Mouse (Mus musculus): ENCODE data around the gene Dirc2. TPM values are rescaled to one million over a fixed set of nuclear protein-coding genes. Genes with fewer than 3 reads are reported as not detected.

The Dirc2 gene
- 10 to 100 TPM; 49.9 to 61.9 TPM for total RNA-seq (2021)
- polyA plus RNA-seq (2012; rRNA removed) = 43.2 and 67.5 TPM in 2 replicates
- long read RNA-seq, full-length matches to known transcripts = 76 of 91 reads
- long read RNA-seq, partial matches to known transcripts = 11 of 91 reads
- long read RNA-seq, other reads (novel, unspliced or antisense) = 4 of 91 reads

DNA sequence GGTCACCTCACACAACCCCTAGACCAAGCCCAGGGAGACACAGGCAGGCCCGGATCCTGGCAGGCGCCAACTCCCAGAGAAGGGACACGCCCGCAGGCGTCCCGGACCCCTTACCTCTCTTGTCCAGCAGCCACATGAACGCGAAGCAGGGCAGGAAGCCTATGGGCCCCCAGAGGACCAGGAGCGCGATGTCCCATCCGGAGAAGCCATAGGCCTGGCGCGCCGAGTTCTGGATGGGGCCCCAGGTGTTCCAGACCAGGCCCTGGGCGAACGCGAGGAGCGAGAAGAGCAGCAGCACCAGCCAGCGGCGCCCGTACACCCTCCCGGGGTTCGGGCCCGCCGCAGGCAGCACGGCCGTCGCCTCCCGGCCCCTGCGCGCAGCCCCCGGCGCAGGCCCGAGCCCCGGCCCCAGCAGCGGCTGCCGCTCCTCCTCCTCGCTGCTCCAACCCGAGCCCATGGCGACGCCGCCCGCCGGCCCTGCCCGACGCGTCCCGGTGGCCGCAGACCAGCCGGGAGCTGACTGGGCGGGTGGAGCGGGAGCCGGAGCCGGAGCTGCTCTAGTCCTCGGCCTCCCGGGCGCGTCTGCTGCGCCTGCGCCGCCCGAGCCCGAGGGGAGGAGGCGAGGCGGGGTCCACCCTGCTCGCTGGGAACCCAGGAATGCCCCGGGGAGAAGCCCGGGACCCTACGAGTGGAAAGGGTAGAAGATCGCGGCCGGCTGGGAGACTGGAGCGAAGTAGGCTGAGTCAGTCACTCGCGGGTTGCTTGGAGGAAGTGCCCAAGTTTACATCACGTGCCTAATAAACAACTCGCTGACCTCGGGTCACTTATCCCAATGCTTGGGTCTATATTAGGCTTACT is at the start of gene Dirc2:
Gene Dirc2, minus strand, starts transcription at position 572 of the 858 bp plus-strand sequence.
- TF ChIP-seq EP300 (IDR thresholded peaks at IDR 0.05; ENCODE audit: insufficient read depth, low read depth, low read length) = no peak
- TF ChIP-seq CTCF (IDR thresholded peaks at IDR 0.05) = no peak
- peak; percentile 74 for TF ChIP-seq POLR2A (IDR thresholded peaks at IDR 0.05; ENCODE audit: insufficient read depth, low read depth, low read length)
- peak within 1 kb of the TSS; percentile 96 for H3K4me3 ChIP-seq
- H3K36me3 ChIP-seq (ENCODE audit: control insufficient read depth, insufficient read depth, low read length) = peaks cover 10% of the 10 kb centered on the region
- peak within 1 kb of the TSS; percentile 88 for H3K27ac ChIP-seq
- H3K9ac ChIP-seq (ENCODE audit: low read depth, low read length) = peak within 1 kb of the TSS; percentile 98
- intact Hi-C loops (cut with DNase I) = loop anchor here (2.0 to 10.0 kb wide), 2 partner anchors 34 to 176 kb away; no protein-coding TSS in a partner anchor
- under 1% methylated on average over 75 of the region's 78 CpGs for WGBS
- H3K4me1 ChIP-seq (ENCODE audit: control insufficient read depth, insufficient read depth, low read length) = peaks cover 4% of the 10 kb centered on the region
- H3K27me3 ChIP-seq (ENCODE audit: control insufficient read depth, insufficient read depth, low read length) = no peaks in the 10 kb centered on the region
- H3K79me2 ChIP-seq (replicated peaks; ENCODE audit: control insufficient read depth, insufficient read depth, low read length) = peaks cover 7% of the 10 kb centered on the region; the same call in 1 of the 2 replicates
- DNase-seq = peak; percentile 91

DNA sequence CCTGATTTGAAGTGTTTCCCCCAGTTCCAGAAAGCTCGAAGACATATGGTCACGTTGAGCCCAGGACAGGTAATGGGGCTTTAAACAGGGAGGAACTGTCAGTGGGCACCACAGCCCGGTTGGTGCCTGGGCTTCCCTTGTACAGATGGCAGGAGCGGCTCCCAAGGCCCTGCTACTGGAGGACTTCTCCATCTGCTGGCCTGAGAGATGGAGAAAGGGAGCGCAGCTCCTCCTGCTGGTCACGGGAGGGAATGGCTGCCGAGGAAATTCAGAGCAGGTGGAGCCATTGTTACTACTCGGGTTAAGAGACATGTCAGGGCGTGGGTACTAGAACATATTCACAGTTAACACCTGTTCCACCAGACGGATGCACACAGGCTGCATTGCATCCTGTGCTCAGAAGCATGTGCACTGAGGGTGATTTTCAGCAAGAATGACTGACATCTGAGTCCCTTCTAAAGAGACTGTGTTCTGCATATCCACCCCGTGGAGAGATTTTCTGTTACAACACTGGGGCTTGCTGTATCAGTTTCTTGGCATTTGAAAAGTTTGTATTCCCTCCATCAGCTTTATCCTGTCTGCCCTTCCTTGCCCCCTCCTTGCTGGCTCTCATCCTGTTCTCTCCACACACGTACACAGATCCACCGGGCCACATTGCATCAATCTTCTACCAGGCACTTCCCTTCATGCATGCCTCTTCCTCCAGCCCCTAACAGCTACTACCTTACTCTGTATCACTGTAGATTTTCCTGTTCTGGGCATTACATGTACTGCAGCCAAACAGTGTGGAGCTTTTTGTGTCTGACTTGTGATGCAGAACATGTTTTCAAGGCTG is 48.3 kb upstream of the Dirc2 start:
- no peak overlapping the region for H3K27ac ChIP-seq
- no peaks in the 10 kb centered on the region for H3K27me3 ChIP-seq (ENCODE audit: control insufficient read depth, insufficient read depth, low read length)
- 32% methylated on average over 13 of the region's 13 CpGs for WGBS
- H3K36me3 ChIP-seq (ENCODE audit: control insufficient read depth, insufficient read depth, low read length) = no peaks in the 10 kb centered on the region
- no peak overlapping the region for H3K4me3 ChIP-seq
- no peaks in the 10 kb centered on the region; the same call in 1 of the 2 replicates for H3K4me1 ChIP-seq (ENCODE audit: control insufficient read depth, insufficient read depth, low read length)
- DNase-seq = peak; percentile 80 to 86
- no peak overlapping the region for H3K9ac ChIP-seq (ENCODE audit: low read depth, low read length)
- no peaks in the 10 kb centered on the region for H3K79me2 ChIP-seq (replicated peaks; ENCODE audit: control insufficient read depth, insufficient read depth, low read length)
- intact Hi-C loops (cut with DNase I) = loop anchor here (1.0 to 10.0 kb wide), 3 partner anchors 83 to 498 kb away; partner anchors contain the start of gene Sema5b
- no peak for TF ChIP-seq POLR2A (IDR thresholded peaks at IDR 0.05; ENCODE audit: insufficient read depth, low read depth, low read length)
- TF ChIP-seq EP300 (IDR thresholded peaks at IDR 0.05; ENCODE audit: insufficient read depth, low read depth, low read length) = peak; percentile 96
- peak; percentile 98; the same call in 1 of the 2 replicates for TF ChIP-seq CTCF (IDR thresholded peaks at IDR 0.05)

GRCm38 (mm10) chr16:35813119-35813518 is 44.0 kb upstream of the Dirc2 start:
- no peak for TF ChIP-seq EP300 (IDR thresholded peaks at IDR 0.05; ENCODE audit: insufficient read depth, low read depth, low read length)
- TF ChIP-seq POLR2A (IDR thresholded peaks at IDR 0.05; ENCODE audit: insufficient read depth, low read depth, low read length) = no peak
- no peak for TF ChIP-seq CTCF (IDR thresholded peaks at IDR 0.05)
- H3K79me2 ChIP-seq (replicated peaks; ENCODE audit: control insufficient read depth, insufficient read depth, low read length) = no peaks in the 10 kb centered on the region
- no peak overlapping the region for H3K9ac ChIP-seq (ENCODE audit: low read depth, low read length)
- intact Hi-C loops (cut with DNase I) = loop anchor here (10.0 kb wide), 1 partner anchor 268 kb away; the partner anchor contains the start of gene Sema5b
- no peaks in the 10 kb centered on the region; the same call in 1 of the 2 replicates for H3K4me1 ChIP-seq (ENCODE audit: control insufficient read depth, insufficient read depth, low read length)
- no peak overlapping the region for H3K4me3 ChIP-seq
- no peaks in the 10 kb centered on the region for H3K36me3 ChIP-seq (ENCODE audit: control insufficient read depth, insufficient read depth, low read length)
- no peaks in the 10 kb centered on the region for H3K27me3 ChIP-seq (ENCODE audit: control insufficient read depth, insufficient read depth, low read length)
- 71% methylated on average over 3 of the region's 3 CpGs for WGBS
- H3K27ac ChIP-seq = no peak overlapping the region
- no peak for DNase-seq

DNA sequence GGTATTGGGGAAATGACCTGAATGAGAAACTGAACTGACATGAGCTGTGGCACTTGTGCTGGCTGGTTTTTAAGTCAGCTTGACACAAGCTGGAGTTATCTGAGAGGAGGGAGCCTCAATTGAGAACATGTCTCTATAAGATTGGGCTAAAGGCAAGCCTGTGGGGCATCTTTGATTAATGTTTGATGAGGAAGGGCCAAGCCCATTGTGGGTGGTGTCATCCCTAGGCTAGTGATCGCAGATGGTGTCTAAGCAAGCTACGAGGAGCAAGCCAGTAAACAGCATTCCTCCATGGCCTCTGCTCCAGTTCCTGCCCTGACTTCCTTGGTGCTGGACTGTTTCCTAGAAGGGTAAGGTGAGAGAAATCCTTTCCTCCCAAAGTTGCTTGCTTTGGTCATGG is 39.7 kb upstream of the Dirc2 start:
- Histone ChIP-seq H3K9ac (ENCODE audit: low read depth, low read length) (no peak overlapping the region), H3K36me3 (ENCODE audit: control insufficient read depth, insufficient read depth, low read length) (no peaks in the 10 kb centered on the region; the same call in 1 of the 2 replicates), H3K79me2 (replicated peaks; ENCODE audit: control insufficient read depth, insufficient read depth, low read length) (no peaks in the 10 kb centered on the region), H3K27ac (no peak overlapping the region), H3K4me1 (ENCODE audit: control insufficient read depth, insufficient read depth, low read length) (no peaks in the 10 kb centered on the region; the same call in 1 of the 2 replicates), H3K4me3 (no peak overlapping the region), H3K27me3 (ENCODE audit: control insufficient read depth, insufficient read depth, low read length) (no peaks in the 10 kb centered on the region)
- no peak for TF ChIP-seq CTCF (IDR thresholded peaks at IDR 0.05)
- intact Hi-C loops (cut with DNase I) = no loop called here
- no peak for DNase-seq
- 100% methylated on average over 2 of the region's 2 CpGs for WGBS

GRCm38 (mm10) chr16:35807663-35807992 is 38.5 kb upstream of the Dirc2 start:
- H3K4me1 ChIP-seq (ENCODE audit: control insufficient read depth, insufficient read depth, low read length) = no peaks in the 10 kb centered on the region; the same call in 1 of the 2 replicates
- no peak overlapping the region for H3K4me3 ChIP-seq
- intact Hi-C loops (cut with DNase I) = no loop called here
- no peak for TF ChIP-seq POLR2A (IDR thresholded peaks at IDR 0.05; ENCODE audit: insufficient read depth, low read depth, low read length)
- TF ChIP-seq CTCF (IDR thresholded peaks at IDR 0.05) = no peak
- no peak for TF ChIP-seq EP300 (IDR thresholded peaks at IDR 0.05; ENCODE audit: insufficient read depth, low read depth, low read length)
- no peaks in the 10 kb centered on the region for H3K79me2 ChIP-seq (replicated peaks; ENCODE audit: control insufficient read depth, insufficient read depth, low read length)
- WGBS = 84% methylated on average over 4 of the region's 4 CpGs
- H3K36me3 ChIP-seq (ENCODE audit: control insufficient read depth, insufficient read depth, low read length) = no peaks in the 10 kb centered on the region; the same call in 1 of the 2 replicates
- no peaks in the 10 kb centered on the region for H3K27me3 ChIP-seq (ENCODE audit: control insufficient read depth, insufficient read depth, low read length)
- H3K9ac ChIP-seq (ENCODE audit: low read depth, low read length) = no peak overlapping the region
- DNase-seq = no peak
- H3K27ac ChIP-seq = no peak overlapping the region
